Mouse (Mus musculus): ENCODE data around the gene Pum3.
"Not testable (repeated sequence)": the region's sequence is repeated elsewhere in the genome, so short reads cannot be mapped to it uniquely, and the experiment has no call there.

Gene Pum3

DNA sequence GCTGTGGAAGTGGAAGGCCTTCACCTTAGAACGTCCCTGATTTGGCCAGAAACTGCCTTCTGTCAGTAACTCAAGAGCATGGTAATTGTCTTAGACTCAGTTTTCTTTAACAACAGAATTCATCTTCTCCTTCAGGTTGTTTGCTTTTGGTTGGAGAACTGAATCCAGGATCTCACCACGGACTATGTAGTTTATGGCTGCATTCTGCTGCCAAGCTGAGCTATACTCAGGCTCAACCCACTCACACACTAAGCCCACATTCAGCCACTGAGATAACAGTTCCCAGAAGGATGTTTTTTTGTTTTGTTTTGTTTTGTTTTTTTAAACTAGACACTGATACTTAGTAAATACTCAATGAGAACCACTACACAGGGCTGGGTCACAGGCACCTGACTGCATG, 38.3 kb downstream of the Pum3 start:
- no peak for DNase-seq

DNA sequence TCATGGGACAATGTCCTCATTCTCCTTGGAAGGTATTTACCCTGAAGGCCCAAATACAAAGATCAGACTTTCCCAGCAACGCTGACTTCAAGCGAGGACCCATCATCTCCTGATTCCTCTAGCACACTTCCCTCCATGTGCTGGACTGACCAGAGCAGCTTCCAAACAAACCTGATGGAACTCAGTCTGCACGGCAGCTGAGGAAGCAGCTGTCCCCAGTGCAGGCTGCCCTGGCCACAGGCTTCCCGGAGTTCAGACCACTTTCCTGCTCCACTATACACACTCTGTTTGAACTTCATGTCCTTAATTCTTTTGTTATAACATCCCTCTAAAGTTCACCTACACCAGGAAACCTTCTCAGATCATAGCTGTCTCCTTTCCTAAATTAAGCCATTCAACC, 40.1 kb downstream of the Pum3 start:
- not testable (repeated sequence) for DNase-seq

- no peak for DNase-seq
Measured at GRCm38 (mm10) chr19:27385304-27385703, 44.3 kb downstream of the Pum3 start.

DNA sequence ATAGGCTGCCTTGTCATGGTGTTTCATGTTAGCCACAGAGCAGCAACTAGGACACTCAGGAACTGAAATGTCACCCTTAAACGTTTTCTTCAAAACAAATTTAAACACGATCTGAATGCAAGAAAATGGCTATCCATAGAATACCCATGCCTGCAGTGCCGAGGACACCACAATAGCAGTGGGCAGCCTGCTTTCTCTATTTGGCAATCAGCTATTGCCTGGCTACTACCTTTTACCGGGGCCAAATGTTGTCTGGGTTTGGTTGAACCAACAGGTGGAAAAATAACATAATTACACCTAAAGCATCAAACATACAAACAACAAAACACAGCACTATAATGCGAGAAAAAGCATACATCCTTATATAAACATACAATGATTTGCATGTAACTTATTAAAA, 46.4 kb downstream of the Pum3 start:
- DNase-seq, result no peak

- no peak for DNase-seq
Measured at GRCm38 (mm10) chr19:27382131-27382530, 47.5 kb downstream of the Pum3 start.

- no peak for DNase-seq
Measured at GRCm38 (mm10) chr19:27379712-27380401, 49.8 kb downstream of the Pum3 start.

DNA sequence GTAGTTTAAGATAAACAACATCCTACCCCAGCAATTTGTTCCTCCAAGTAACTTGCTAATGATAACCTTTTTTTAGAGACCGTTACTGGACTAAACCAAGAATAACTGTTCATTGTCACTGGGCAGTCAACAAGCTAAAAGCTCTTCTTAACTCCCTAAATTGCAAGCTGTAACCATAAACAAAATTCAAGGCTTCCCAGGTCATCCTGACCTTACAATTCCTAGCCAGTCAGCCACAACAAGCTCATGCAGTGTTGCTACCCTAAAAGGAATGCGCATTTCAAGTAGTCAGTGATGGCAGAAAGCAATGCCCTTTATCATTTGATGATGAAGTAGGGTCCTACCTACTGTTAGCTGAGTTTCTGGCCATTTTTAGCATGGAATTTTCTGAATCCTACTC, 58.8 kb downstream of the Pum3 start:
- no peak for DNase-seq

DNA sequence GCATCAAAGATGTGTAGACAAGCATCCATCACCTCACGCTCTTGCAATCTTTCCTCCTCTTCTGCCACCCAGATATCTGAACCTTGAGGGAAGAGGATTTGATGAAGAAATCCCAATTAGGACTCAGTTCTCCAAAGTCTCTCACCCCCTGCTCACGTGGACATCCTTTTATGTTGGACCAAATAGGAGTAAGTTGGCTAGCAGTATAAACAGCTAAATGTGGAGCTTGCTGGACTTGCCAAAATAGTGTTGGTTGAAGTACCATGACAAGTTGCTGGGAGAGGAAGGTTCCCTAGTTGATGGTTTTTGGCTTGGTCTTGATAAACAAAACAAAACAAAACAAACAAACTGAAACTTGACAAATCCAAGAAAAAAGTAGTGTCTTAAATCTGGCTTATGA, 59.5 kb downstream of the Pum3 start:
- no peak for DNase-seq

DNA sequence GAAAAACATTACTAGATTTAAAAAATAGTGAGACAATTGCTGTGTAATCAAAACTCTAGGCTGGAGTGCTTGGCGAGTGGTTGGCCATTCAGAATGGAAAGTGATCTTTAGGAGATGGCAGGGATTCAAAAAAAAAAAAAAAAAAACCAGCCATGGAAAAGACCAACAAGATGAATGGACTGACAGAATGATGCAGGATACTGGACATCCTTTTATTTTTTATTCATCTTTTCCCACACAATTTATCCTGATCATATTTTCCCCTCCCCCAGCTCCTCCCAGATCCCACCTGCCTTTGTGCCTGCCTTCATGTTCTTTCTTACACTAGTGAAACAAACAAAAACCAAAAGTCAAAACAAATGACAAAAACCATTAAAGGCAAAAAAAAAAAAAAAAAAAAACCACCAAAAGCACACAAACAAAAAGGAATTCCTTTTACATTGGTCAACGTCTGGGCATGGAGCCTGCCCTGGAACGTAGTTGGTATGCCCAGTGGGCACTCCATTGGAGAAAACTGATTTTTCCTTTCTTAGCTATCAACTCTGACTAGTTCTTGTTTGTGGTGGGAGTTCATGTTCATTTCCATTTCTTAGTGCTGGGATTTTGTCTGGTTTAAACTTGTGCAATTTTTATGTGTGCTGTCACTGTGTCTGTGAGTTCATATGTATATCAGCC, 60.0 kb downstream of the Pum3 start:
- DNase-seq, result no peak

- no peak for DNase-seq
Measured at GRCm38 (mm10) chr19:27366113-27366746, 63.4 kb downstream of the Pum3 start.

DNA sequence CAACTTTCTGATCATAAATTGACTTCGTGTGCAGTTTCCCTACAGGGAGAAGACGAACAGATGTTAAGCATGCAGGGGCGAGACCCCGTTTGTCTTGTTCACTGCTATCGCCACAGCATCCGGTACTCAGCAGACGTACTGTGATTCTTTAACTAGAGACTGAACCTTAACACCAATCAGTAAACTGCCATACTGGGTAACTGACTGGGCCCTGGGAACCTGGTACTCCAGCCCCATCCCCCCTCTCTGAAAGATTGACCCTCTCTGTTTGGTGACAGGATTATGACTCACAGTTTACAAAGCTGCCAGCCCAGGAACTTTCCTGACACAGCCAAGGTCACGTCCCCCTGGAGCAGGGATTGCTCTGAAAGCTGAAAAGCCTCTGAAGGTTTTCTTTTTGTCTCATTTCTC, 65.1 kb downstream of the Pum3 start:
- DNase-seq, result no peak

DNA sequence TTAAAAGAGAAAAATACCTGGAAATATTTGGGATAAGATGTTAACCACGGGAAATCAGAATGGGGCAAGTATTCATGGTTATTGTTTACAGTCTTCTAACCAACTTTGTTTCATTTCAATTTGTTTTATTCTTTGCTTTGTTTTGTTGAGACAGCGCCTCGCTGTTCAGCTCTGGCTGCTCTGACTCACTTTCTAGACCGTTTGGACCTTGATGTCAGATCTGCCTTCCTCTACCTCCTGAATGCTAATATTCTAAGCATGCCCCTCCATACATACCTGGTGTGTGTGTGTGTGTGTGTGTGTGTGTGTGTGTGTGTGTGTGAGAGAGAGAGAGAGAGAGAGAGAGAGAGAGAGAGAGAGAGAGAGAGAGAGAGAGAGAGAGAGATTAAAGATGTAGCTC, 65.7 kb downstream of the Pum3 start:
- no peak for DNase-seq

- no peak for DNase-seq
Measured at GRCm38 (mm10) chr19:27360381-27360780, 69.2 kb downstream of the Pum3 start.

- no peak for DNase-seq
Measured at GRCm38 (mm10) chr19:27351700-27352099, 77.9 kb downstream of the Pum3 start.

DNA sequence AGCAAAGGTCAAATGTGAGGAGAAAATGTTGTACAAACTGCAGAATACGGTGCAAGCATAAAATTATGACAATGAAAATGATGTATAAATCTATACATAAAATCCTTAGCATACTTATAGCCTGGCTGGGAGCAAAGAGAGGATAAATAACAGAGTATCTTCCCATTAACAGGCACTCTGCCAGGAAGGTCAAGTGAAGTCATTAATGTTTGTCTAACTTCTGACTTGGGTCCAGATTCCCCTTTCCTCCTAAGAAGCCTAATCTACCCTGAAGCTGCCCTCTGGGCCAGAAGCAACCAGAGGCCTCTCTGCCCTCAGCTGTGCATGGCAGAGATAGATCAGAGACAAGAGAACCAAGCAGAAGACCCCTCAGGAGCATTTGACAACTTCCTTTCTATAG, 83.1 kb downstream of the Pum3 start:
- DNase-seq, result no peak

All from thymus, postnatal 25 days (tissue).